Mouse (Mus musculus) megakaryocyte progenitor cell, adult 5-6 weeks (primary cell): ENCODE data around the gene Pmvk. TPM values are rescaled to one million over a fixed set of nuclear protein-coding genes. Genes with fewer than 3 reads are reported as not detected.

Experiments used
- ATAC-seq: replicated peaks from 2 replicates; pipeline ENCODE4 v1.8.0; 2016; ENCODE audit warnings: mild to moderate bottlenecking, moderate TSS enrichment, inconsistent platforms; ENCODE audit not compliant: poor library complexity
- total RNA-seq, 2 experiments: library from RNA; stranded (forward) in 1 of 2; stranded (reverse) in 1 of 2; fragments of 157-497, 149-512 nt in 1 of 2; fragments of 200-1000 nt in 1 of 2; gene quantifications; 2 replicates each; pipeline versions ENCODE4 v1.2.3 to v1.2.4; 2015 to 2017

The Pmvk gene
- total RNA-seq, 2 experiments from 2014 or later: 14.8 to 25.3 TPM

GRCm38 (mm10) chr3:89473838-89474237, 19.5 kb downstream of the Pmvk start:
- ATAC-seq: peak; percentile 59

GRCm38 (mm10) chr3:89479055-89479454, 24.7 kb downstream of the Pmvk start:
- ATAC-seq: no peak

GRCm38 (mm10) chr3:89481488-89481887, 27.1 kb downstream of the Pmvk start:
- ATAC-seq: peak; percentile 76

- ATAC-seq: no peak
These were observed 27.9 kb downstream of the Pmvk start for GRCm38 (mm10) chr3:89482249-89482648.

GRCm38 (mm10) chr3:89484766-89485524, 30.6 kb downstream of the Pmvk start:
- peak; percentile 98 for ATAC-seq

GRCm38 (mm10) chr3:89486111-89486510, 31.8 kb downstream of the Pmvk start:
- ATAC-seq: no peak

- no peak for ATAC-seq
These were observed 32.8 kb downstream of the Pmvk start for GRCm38 (mm10) chr3:89486916-89487702.

GRCm38 (mm10) chr3:89490790-89491189, 36.4 kb downstream of the Pmvk start:
- peak; percentile 50 for ATAC-seq

- ATAC-seq: no peak
These were observed 37.2 kb downstream of the Pmvk start for GRCm38 (mm10) chr3:89491559-89491958.

- ATAC-seq: no peak
These were observed 38.4 kb downstream of the Pmvk start for GRCm38 (mm10) chr3:89492701-89493151.

GRCm38 (mm10) chr3:89494630-89495029, 40.3 kb downstream of the Pmvk start:
- no peak for ATAC-seq

- ATAC-seq: no peak
These were observed 42.0 kb downstream of the Pmvk start for GRCm38 (mm10) chr3:89496366-89496765.

GRCm38 (mm10) chr3:89499696-89500095, 45.4 kb downstream of the Pmvk start:
- ATAC-seq: no peak

- ATAC-seq: 0 out of 2 replicates have a peak, but pooled peaks have one; percentile 44
These were observed 47.1 kb downstream of the Pmvk start for GRCm38 (mm10) chr3:89501486-89501885.

GRCm38 (mm10) chr3:89502551-89502950, 48.2 kb downstream of the Pmvk start:
- ATAC-seq: no peak

GRCm38 (mm10) chr3:89508041-89508440, 53.7 kb downstream of the Pmvk start:
- ATAC-seq: no peak

GRCm38 (mm10) chr3:89510979-89511378, 56.6 kb downstream of the Pmvk start:
- ATAC-seq: peak; percentile 72

GRCm38 (mm10) chr3:89511400-89511799, 57.1 kb downstream of the Pmvk start:
- no peak for ATAC-seq

- ATAC-seq: peak; percentile 61; the same call in 1 of the 2 replicates
These were observed 57.9 kb downstream of the Pmvk start for GRCm38 (mm10) chr3:89512225-89512624.

- no peak for ATAC-seq
These were observed 61.1 kb downstream of the Pmvk start for GRCm38 (mm10) chr3:89515444-89515843.

- ATAC-seq: no peak
These were observed 62.0 kb downstream of the Pmvk start for GRCm38 (mm10) chr3:89516321-89516720.
